Mouse (Mus musculus) gastrocnemius, adult 8-10 months (tissue): ENCODE data around the gene Zscan29. TPM values are rescaled to one million over a fixed set of nuclear protein-coding genes. Genes with fewer than 3 reads are reported as not detected.

Source experiments
- DNase-seq, 2 experiments: peaks; one replicate each; pipeline ENCODE4 v3.0.0; 2022; ENCODE audit warnings: low spot score in 2 of 2
- total RNA-seq, 4 experiments: library from RNA; stranded (reverse); gene quantifications; 2 replicates each; pipeline ENCODE4 v1.2.4; 2022

Zscan29 gene
- total RNA-seq: 1 to 10 TPM; 3.8 to 4.9 (median 4.5) TPM

- peak; percentile 72 to 82 for DNase-seq
These were observed at the start of gene Zscan29 for GRCm38 (mm10) chr2:121170980-121171742. Gene Zscan29, minus strand, starts transcription at chr2:121171125.

DNA sequence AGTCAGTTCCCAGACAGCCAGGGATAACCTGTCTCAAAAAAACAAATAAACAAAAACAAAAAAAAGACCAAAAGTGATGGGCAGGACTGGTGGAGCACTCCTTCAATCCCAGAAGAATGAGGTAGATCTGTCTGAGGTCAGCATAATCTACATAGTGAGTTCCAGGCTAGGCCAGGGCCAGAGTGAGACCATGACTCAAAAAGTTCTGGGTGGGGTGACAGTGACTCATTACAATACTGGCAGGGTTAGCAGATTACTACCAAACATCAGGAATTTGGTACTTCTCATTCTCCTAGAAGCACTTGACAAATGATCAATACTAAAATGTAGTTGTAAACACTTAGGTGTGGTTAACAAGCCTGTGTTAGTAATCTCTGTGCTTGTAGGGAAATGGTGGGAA is 49.1 kb upstream of the Zscan29 start:
- no peak for DNase-seq

- DNase-seq: no peak
These were observed 48.3 kb upstream of the Zscan29 start for GRCm38 (mm10) chr2:121219177-121219576.

GRCm38 (mm10) chr2:121214491-121214890 is 43.6 kb upstream of the Zscan29 start:
- no peak for DNase-seq

DNA sequence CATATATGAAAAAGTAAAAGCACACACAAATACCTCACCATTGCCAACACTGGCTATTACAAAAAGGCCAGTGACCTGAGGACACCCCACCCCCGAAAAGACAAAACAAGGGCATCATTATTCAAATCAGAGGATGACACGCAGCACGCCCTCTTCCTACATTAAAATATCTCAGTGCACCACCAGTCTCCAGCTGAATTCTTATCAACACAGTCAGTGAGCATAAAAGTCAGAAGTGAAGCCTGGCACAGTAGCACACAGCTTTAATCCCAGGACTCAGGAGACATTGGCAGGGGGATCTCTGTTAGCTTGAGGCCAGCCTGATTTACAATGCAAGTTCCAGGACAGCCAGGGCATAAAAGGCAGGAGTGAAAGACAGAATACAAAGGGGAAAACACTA is 35.6 kb upstream of the Zscan29 start:
- DNase-seq: no peak

GRCm38 (mm10) chr2:121204276-121204675 is 33.4 kb upstream of the Zscan29 start:
- DNase-seq: no peak

DNA sequence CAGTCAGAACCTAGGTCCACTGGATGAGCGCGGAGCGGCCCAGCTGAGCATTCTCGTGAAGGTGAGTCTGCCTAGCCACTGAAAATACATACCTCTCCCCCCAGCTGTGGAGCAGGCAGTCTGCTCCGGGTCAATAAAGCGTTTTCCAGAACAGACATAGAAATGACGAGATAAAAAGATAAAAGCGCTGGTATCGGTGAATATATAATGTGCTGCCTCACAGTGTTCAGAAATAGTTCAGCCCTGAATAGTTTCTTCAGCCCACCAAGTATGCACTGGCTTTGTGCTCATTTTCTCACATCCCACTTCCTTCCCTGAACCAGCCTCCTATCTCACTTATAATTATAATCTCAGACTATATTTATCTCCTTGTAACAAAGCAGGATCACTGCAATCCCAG is 24.5 kb upstream of the Zscan29 start:
- no peak for DNase-seq

- no peak for DNase-seq
These were observed 17.6 kb upstream of the Zscan29 start for GRCm38 (mm10) chr2:121188530-121188929.

- no peak for DNase-seq
These were observed 13.2 kb upstream of the Zscan29 start for GRCm38 (mm10) chr2:121184142-121184541.

GRCm38 (mm10) chr2:121183431-121183830 is 12.5 kb upstream of the Zscan29 start:
- no peak for DNase-seq

DNA sequence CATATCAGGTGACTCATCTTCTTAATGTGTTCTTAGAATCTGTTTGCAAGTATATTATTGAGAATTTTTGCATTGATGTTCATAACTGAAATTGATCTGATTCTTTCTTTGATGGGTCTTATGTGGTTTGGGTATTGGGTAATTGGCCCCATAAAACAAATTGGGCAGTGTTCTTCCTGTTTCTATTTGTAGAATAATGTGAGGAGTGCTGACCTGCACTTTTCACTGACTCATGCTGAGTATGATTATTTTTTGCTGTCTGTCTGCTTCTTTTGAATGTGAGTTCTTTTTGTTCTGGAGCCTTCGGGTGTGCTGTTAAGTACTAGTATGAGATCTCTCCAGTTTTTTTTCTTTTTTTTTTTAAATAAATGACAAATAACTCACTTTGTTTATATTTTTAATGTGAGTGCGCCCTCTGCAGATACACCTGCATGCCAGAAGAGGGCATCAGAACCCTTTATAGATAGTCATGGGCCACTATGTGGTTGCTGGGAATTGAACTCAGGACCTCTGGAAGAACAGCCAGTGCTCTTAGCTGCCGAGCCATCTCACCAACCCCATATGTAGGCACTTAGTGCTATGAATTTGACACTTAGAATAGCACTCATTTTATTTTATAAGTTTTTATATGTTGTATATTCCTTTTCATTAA is 8.0 kb upstream of the Zscan29 start:
- DNase-seq: no peak

- no peak for DNase-seq
These were observed 399 bp downstream of the Zscan29 start, which contains the start of gene Tubgcp4 for GRCm38 (mm10) chr2:121170481-121170971. Gene Tubgcp4, plus strand, starts transcription at chr2:121170654.

DNA sequence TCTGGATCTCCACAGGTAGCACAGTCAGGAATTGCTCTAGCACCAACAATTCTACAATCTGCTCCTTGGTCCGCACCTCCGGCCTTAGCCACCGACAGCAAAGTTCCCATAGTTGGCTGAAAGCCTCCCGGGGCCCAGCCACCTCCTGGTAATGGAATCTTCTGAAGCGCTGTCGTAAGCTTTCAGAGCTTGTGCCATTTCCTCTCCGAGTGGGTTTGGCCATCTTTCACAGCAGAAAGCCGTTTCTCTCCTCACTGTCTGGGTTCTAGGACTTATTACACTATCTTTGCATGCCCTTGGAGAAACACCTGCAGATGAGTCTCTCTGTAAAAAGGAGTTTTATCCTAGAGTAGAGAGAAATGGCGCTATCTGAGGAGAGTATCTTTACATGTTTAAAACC is 1.0 kb downstream of the Zscan29 start:
- DNase-seq: peak in 1 of 2 experiments; percentile 9

DNA sequence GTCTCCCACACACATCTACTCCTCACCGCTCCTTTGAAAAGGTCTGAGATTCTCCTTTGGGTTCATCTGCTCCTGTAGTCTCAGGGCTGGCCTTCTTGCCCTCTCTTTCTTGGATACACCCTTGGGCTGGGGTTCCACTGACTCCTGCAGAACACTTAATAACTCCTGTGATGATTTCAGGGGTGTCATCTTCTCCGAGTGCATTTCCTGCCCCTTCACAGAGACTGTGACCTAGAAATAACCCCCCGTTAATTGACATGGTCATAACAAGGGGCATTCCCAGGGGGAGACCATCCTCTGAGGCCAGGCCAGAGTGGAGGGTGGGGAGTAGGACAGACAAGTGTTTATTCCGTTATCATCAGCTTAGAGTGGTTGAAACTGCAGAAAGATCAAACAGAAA is 1.8 kb downstream of the Zscan29 start:
- no peak for DNase-seq

DNA sequence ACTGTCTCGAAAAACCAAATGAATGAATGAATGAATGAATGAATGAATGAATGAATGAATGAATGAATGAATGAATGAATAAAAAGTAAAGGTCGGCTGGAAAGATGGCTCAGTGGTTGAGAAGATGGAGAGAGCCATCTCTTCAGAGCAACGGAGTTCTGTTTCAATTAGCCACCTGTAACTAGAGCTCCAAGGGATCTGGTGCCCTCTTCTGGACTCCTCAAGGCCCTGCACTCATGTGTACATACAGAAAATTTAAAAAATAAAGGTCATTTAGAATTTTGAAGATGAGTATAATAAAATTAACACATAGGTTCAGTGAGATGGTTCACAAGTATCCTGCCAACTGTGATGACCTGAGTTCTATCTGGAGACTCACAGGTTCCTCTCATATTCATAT is 17.8 kb downstream of the Zscan29 start:
- no peak for DNase-seq

DNA sequence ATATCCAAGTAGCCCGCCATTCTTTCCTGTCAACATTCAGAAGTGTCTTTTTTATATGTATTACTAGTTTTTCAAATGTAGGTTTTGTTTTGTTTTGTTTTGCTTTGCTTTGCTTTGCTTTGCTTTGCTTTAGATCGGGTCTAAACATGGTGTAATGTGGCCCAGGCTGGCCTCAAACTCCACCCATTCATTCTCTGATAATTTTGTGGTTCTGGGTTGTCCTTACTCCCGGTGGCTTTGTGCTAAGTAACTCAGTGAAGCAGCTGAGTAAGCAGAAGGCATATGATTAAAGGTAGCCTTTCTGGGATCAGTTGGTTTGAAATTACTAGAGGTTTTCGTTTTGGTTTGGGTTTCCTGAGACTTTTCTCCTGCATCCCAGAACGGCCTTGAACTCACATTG is 21.2 kb downstream of the Zscan29 start:
- no peak for DNase-seq

DNA sequence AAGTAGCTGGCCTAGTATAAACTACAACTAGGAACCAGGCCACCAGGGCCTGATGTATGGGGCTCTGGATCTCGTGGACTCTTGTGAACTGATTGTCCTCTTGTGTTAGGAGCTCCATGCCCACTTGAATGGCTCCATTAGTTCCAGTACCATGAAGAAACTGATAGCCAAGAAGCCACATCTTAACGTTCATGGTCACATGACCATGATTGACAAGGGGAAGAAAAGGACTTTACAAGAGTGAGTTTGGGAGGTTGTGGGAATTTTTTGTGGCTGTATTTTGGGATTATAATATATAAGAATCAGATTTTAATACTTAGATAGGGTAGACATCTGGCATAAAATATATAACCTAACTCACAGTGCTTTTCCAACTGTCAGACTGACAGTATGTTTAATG is 28.5 kb downstream of the Zscan29 start:
- DNase-seq: no peak

DNA sequence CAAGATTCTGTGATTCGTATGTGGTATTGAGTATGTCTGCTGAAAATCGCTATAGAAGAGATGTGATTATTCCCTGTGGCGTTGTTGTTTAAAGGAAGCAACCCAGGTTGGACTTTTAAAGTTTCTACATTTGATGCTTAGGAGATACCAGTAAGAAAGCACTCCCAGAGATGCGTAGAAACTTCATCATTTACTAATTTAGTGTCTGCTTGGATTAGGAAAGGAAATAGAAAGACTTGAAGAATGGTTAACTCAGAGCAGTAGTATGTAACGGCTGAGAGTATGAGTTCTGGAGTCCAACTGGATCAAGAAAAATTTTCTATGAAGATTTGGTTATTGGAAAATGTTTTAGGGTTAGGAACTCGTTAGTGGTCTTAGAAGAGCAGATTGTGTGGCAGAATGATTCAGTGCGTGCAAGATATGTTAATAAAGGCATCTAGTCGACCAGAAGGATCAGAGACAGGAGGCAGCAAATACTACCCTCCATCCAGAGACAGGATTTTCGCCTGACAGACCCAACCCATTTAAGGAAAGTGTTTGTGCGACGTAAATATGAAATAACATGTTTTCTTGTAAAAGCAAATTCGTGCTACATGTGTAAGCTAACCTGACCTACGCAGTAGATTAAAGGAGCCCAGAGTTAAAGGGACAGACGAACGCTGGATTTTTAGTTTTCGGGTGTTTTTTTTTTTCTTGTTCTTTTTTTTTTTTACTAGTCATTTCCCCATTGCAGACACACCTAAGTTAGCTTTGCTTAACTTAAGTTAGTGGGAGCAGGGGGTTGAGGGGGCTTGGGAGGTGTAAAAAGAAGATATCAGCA is 29.5 kb downstream of the Zscan29 start:
- no peak for DNase-seq

GRCm38 (mm10) chr2:121140018-121140882 is 30.7 kb downstream of the Zscan29 start, which contains the start of the genes Adal and Lcmt2:
Gene Adal, plus strand, starts transcription at chr2:121140428.
Gene Lcmt2, minus strand, starts transcription at chr2:121140653.
- DNase-seq: peak; percentile 89

DNA sequence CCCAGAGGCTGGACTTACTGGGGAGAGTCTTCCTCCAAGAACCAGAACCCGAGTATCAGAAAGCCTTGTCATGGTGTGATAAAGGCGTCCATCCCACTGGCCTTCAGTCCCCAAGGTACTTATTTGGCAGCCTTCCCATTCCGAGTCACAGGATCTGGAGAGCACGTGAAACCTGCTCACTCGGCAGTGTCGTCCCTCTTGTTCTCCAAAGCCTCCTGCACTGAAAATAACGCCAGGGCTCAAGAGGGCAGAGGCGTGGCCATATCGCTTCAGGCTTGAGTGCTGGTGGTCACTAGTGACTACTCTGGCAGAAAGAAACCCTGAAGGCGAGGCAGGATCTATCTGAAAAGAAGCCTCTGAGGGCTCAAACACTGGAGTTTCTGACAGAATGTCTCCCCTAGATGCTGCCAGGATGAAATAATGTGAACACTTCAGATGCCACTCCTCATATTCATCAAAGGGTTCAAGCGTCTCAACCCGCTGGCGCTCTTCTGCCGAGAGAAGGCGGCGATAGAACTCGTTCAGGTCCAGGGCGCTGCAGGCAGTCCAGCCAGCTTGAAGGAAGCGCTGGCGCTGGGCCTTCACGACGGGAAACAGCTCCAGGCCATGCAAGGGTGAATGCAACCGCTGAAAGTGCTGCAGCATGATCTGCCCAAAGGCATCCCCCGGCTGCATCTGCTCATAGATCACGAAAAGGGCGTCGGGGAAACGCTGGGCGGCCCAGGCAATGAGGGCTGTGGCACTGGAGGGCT is 31.5 kb downstream of the Zscan29 start:
- DNase-seq: peak in 1 of 2 experiments; percentile 33
